Mouse (Mus musculus): ENCODE measurements around the gene Col8a2. TPM values are rescaled to one million over a fixed set of nuclear protein-coding genes. Genes with fewer than 3 reads are reported as not detected.
A peak's percentile ranks its signal among the peaks of the same experiment; 100 is the strongest.

Gene Col8a2
- polyA plus RNA-seq (2012; fragmentation: generic; extraction: Trizol), result 0.62 TPM
- long read RNA-seq, experiment 1, full-length matches to known transcripts, result 1 of 3 reads
- long read RNA-seq, experiment 1, partial matches to known transcripts, result 0 of 3 reads
- long read RNA-seq, experiment 1, other reads (novel, unspliced or antisense), result 2 of 3 reads
- long read RNA-seq, experiment 2, partial matches to known transcripts, result 0 of 1 reads
- long read RNA-seq, experiment 2, other reads (novel, unspliced or antisense), result 1 of 1 reads

DNA sequence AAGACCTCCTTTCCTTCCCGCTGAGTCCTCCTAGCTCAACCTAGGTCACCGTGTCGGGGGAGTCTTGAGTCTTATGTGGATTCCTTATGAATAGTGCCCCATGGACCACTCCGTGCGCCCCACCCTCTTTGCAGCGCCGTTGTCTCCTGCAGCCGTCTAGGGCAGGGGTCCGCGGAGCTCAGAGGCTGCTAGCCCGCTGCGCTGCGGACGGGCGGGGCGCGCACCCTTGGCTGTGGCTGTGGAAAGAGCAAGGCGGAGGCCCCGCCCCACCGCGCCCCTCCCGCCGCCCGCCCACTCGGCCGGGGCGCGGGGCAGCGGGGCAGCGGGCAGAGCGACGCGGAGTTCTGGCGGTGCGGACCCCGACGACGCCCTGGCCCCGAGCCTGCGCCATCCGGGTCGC is at the start of gene Col8a2:
Gene Col8a2 (plus strand): TSS at position 302 of the 400 bp plus-strand sequence.
- Histone ChIP-seq H3K79me3 (ENCODE audit: low read depth) (no peaks in the 10 kb centered on the region), H3ac (ENCODE audit: control insufficient read depth, insufficient read length, low read depth) (peak within 1 kb of the TSS; percentile 25), H3K4me3 (ENCODE audit: insufficient read depth, poor library complexity, severe bottlenecking) (no peak within 1 kb of the TSS), H3K27me3 (ENCODE audit: control insufficient read depth, insufficient read depth, insufficient read length) (peaks cover 23% of the 10 kb centered on the region), H3K36me3 (ENCODE audit: control insufficient read depth, insufficient read depth) (no peaks in the 10 kb centered on the region), H3K79me2 (ENCODE audit: control insufficient read depth, insufficient read depth) (no peaks in the 10 kb centered on the region)
- TF ChIP-seq CTCF (IDR thresholded peaks at IDR 0.05; ENCODE audit: control insufficient read depth, insufficient read depth, insufficient read length) (no peak), FOSL1 (IDR thresholded peaks at IDR 0.05; ENCODE audit: insufficient read depth, low read length, poor library complexity, severe bottlenecking) (no peak), USF1 (IDR thresholded peaks at IDR 0.05; ENCODE audit: low read depth) (no peak), MYOG (IDR thresholded peaks at IDR 0.05; ENCODE audit: control insufficient read depth, extremely low read depth, insufficient read length) (no peak), MAX (IDR thresholded peaks at IDR 0.05) (no peak), CEBPB (IDR thresholded peaks at IDR 0.05; ENCODE audit: low read depth) (no peak), MYOD1 (IDR thresholded peaks at IDR 0.05; ENCODE audit: control insufficient read depth, insufficient read length, low read depth) (no peak)

- H3K79me2 ChIP-seq (ENCODE audit: control insufficient read depth, insufficient read depth), result peaks cover 51% of the 10 kb centered on the region
- H3ac ChIP-seq (ENCODE audit: control insufficient read depth, insufficient read length, low read depth), result no peak overlapping the region
- H3K27me3 ChIP-seq (ENCODE audit: control insufficient read depth, insufficient read depth, insufficient read length), result no peaks in the 10 kb centered on the region
- H3K36me3 ChIP-seq (ENCODE audit: control insufficient read depth, insufficient read depth), result peaks cover 84% of the 10 kb centered on the region
- H3K79me3 ChIP-seq (ENCODE audit: low read depth), result peaks cover 21% of the 10 kb centered on the region
- H3K4me3 ChIP-seq (ENCODE audit: insufficient read depth, poor library complexity, severe bottlenecking), result no peak overlapping the region
- TF ChIP-seq CEBPB (IDR thresholded peaks at IDR 0.05; ENCODE audit: low read depth) (no peak), MYOG (IDR thresholded peaks at IDR 0.05; ENCODE audit: control insufficient read depth, extremely low read depth, insufficient read length) (no peak), FOSL1 (IDR thresholded peaks at IDR 0.05; ENCODE audit: insufficient read depth, low read length, poor library complexity, severe bottlenecking) (no peak), MAX (IDR thresholded peaks at IDR 0.05) (no peak), USF1 (IDR thresholded peaks at IDR 0.05; ENCODE audit: low read depth) (no peak)
Observed at GRCm38 (mm10) chr4:126237721-126238242, 48.8 kb upstream of the Col8a2 start.

GRCm38 (mm10) chr4:126239862-126240475 is 46.6 kb upstream of the Col8a2 start:
- TF ChIP-seq FOSL1 (IDR thresholded peaks at IDR 0.05; ENCODE audit: insufficient read depth, low read length, poor library complexity, severe bottlenecking) (no peak), CEBPB (IDR thresholded peaks at IDR 0.05; ENCODE audit: low read depth) (no peak), MAX (IDR thresholded peaks at IDR 0.05) (no peak), CTCF (IDR thresholded peaks at IDR 0.05; ENCODE audit: control insufficient read depth, insufficient read depth, insufficient read length) (no peak), MYOG (IDR thresholded peaks at IDR 0.05; ENCODE audit: control insufficient read depth, extremely low read depth, insufficient read length) (no peak), MYOD1 (IDR thresholded peaks at IDR 0.05; ENCODE audit: control insufficient read depth, insufficient read length, low read depth) (no peak), USF1 (IDR thresholded peaks at IDR 0.05; ENCODE audit: low read depth) (no peak)

DNA sequence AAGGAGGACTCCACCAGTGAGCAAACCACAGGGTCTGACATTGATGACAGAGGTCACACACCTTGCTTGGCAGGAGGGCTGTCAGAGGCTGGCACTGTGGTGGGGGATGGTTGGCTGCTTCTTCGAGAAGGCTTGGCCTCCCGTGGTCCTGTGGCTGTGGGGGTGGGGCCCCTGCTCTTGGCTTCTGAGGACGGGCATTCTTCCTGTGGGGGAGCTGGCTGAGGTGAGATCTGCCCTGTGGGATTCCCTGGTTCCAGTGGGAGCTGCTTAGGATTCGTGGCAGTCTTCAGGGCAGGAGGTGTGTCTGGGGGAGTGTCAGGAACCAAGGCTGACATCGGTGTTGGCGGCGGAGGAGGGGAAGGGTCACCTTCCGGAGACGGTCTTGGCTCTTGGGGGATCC is 44.6 kb upstream of the Col8a2 start:
- no peak for TF ChIP-seq CEBPB (IDR thresholded peaks at IDR 0.05; ENCODE audit: low read depth)
- no peak for TF ChIP-seq MYOG (IDR thresholded peaks at IDR 0.05; ENCODE audit: control insufficient read depth, extremely low read depth, insufficient read length)
- no peak for TF ChIP-seq MYOD1 (IDR thresholded peaks at IDR 0.05; ENCODE audit: control insufficient read depth, insufficient read length, low read depth)
- no peak for TF ChIP-seq CTCF (IDR thresholded peaks at IDR 0.05; ENCODE audit: control insufficient read depth, insufficient read depth, insufficient read length)
- no peak for TF ChIP-seq MAX (IDR thresholded peaks at IDR 0.05)
- Histone ChIP-seq H3K36me3 (ENCODE audit: control insufficient read depth, insufficient read depth) (peaks cover 60% of the 10 kb centered on the region), H3K79me2 (ENCODE audit: control insufficient read depth, insufficient read depth) (peaks cover 93% of the 10 kb centered on the region), H3K27me3 (ENCODE audit: control insufficient read depth, insufficient read depth, insufficient read length) (no peaks in the 10 kb centered on the region), H3ac (ENCODE audit: control insufficient read depth, insufficient read length, low read depth) (peak overlapping the region; percentile 18), H3K79me3 (ENCODE audit: low read depth) (peaks cover 56% of the 10 kb centered on the region), H3K4me3 (ENCODE audit: insufficient read depth, poor library complexity, severe bottlenecking) (no peak overlapping the region)

More at GRCm38 (mm10) chr4:126239862-126240475, 46.6 kb upstream of the Col8a2 start:
- peaks cover 62% of the 10 kb centered on the region for H3K36me3 ChIP-seq (ENCODE audit: control insufficient read depth, insufficient read depth)
- no peak overlapping the region for H3K4me3 ChIP-seq (ENCODE audit: insufficient read depth, poor library complexity, severe bottlenecking)
- H3K79me2 ChIP-seq (ENCODE audit: control insufficient read depth, insufficient read depth), result peaks cover 73% of the 10 kb centered on the region
- no peak overlapping the region for H3ac ChIP-seq (ENCODE audit: control insufficient read depth, insufficient read length, low read depth)
- H3K27me3 ChIP-seq (ENCODE audit: control insufficient read depth, insufficient read depth, insufficient read length), result no peaks in the 10 kb centered on the region
- H3K79me3 ChIP-seq (ENCODE audit: low read depth), result peaks cover 40% of the 10 kb centered on the region

GRCm38 (mm10) chr4:126242510-126242909 is 44.1 kb upstream of the Col8a2 start:
- Histone ChIP-seq H3K79me2 (ENCODE audit: control insufficient read depth, insufficient read depth) (peaks cover 94% of the 10 kb centered on the region), H3K79me3 (ENCODE audit: low read depth) (peaks cover 61% of the 10 kb centered on the region), H3K36me3 (ENCODE audit: control insufficient read depth, insufficient read depth) (peaks cover 57% of the 10 kb centered on the region), H3K4me3 (ENCODE audit: insufficient read depth, poor library complexity, severe bottlenecking) (no peak overlapping the region), H3K27me3 (ENCODE audit: control insufficient read depth, insufficient read depth, insufficient read length) (no peaks in the 10 kb centered on the region), H3ac (ENCODE audit: control insufficient read depth, insufficient read length, low read depth) (no peak overlapping the region)
- TF ChIP-seq MYOD1 (IDR thresholded peaks at IDR 0.05; ENCODE audit: control insufficient read depth, insufficient read length, low read depth), result no peak
